Mouse (Mus musculus) cerebellum, adult 2 months (tissue): ENCODE measurements around the gene Def8. TPM values are rescaled to one million over a fixed set of nuclear protein-coding genes. Genes with fewer than 3 reads are reported as not detected.

Experiments used
- DNase-seq, 2 experiments: peaks; one replicate each; pipeline ENCODE4 v3.0.0; 2021
- H3K27ac ChIP-seq: fragments of 200-500 bp; 2 replicates; pipeline ENCODE4 v1.5.1; 2012; ENCODE audit warnings: low read length, control low read depth, inconsistent platforms; ENCODE audit not compliant: insufficient read depth
- H3K27me3 ChIP-seq: fragments of 200-500 bp; 2 replicates; pipeline ENCODE4 v1.6.1; 2012; ENCODE audit warnings: inconsistent platforms, mild to moderate bottlenecking, low read length, moderate library complexity; ENCODE audit not compliant: control insufficient read depth, insufficient read depth
- H3K4me1 ChIP-seq: fragments of 200-500 bp; 2 replicates; pipeline ENCODE4 v1.6.1; 2011; ENCODE audit warnings: low read length; ENCODE audit not compliant: control insufficient read depth, insufficient read depth
- H3K4me3 ChIP-seq: fragments of 200-500 bp; replicated peaks from 2 replicates; pipeline ENCODE3; 2011; ENCODE audit warnings: mild to moderate bottlenecking, low read depth, low read length, control low read depth; ENCODE audit not compliant: insufficient read depth
- CTCF ChIP-seq: fragments of 200-500 bp; IDR thresholded peaks from 2 replicates; pipeline ENCODE4 v1.5.1; 2011; ENCODE audit warnings: low read depth, mild to moderate bottlenecking, control low read depth, low read length, moderate library complexity, borderline replicate concordance; ENCODE audit not compliant: insufficient read depth
- POLR2A ChIP-seq: fragments of 200-500 bp; IDR thresholded peaks from 2 replicates; pipeline ENCODE4 v1.6.1; 2011; ENCODE audit warnings: low read length, control low read depth, borderline replicate concordance; ENCODE audit not compliant: insufficient read depth
- WGBS: fragments of 180-500 bp; shearing (Covaris S2); methylation state at CpG from one replicate; pipeline ENCODE4 v1.1.7; 2018; 5-methylcytosine and 5-hydroxymethylcytosine counted together
- polyA plus RNA-seq: library from polyadenylated mRNA; depleted of rRNA; stranded (reverse); fragments of >200 nt; gene quantifications from 2 replicates; pipeline ENCODE4 v1.2.3, GENCODE M21; 2012

The Def8 gene
- polyA plus RNA-seq, 1 experiment: 73.4 TPM

DNA sequence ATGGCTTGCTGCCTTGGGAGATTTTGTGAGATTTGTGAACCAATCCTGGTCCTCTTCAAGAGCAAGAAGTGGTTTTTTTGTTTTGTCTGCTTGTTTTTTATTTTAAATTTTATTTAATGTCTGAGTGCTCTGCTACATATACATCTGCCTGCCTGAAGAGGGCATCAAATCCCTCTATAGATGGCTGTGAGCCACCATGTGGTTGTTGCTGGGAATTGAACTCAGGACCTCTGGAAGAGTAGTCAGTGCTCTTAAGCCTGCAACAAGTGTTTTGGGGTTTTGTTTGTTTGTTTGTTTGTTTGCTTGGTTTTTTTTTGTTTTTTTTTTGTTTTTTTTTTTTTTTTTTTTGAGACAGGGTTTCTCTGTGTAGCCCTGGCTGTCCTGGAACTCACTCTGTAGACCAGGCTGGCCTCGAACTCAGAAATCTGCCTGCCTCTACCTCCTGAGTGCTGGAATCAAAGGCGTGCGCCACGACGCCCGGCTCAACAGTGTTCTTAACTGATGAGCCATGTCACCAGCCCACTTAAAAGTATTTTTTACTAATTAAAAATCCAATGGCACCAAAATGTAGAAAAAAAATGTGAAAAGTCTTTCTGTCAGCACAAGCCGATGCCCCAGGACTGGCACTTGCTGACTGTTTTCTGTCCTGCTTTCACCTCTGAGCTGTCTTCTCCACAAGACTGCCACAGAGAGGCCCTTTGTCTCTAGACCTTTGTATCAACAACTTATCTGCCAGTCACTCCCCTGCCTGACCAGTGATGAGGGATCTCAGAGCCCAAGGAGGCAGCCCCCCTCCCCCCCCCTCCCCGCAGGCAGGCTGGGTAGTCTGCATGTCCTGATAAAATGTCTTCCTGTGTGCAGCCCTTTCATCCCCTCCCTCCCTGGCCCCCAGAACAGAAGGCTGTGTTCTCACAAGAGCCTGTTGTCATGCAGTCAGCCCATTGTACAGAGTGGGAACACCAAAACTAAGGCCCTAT, 7.1 kb upstream of the Def8 start:
- WGBS: 78% methylated on average over 8 of the region's 8 CpGs
- no peak overlapping the region for H3K4me3 ChIP-seq
- H3K4me1 ChIP-seq: peaks cover 15% of the 10 kb centered on the region
- DNase-seq: no peak
- TF ChIP-seq POLR2A (no peak), CTCF (no peak)
- no peaks in the 10 kb centered on the region for H3K27me3 ChIP-seq
- H3K27ac ChIP-seq: no peak overlapping the region; the same call in 1 of the 2 replicates

- TF ChIP-seq POLR2A (no peak), CTCF (no peak)
Observed at GRCm38 (mm10) chr8:123416944-123417555, 6.3 kb upstream of the Def8 start.

DNA sequence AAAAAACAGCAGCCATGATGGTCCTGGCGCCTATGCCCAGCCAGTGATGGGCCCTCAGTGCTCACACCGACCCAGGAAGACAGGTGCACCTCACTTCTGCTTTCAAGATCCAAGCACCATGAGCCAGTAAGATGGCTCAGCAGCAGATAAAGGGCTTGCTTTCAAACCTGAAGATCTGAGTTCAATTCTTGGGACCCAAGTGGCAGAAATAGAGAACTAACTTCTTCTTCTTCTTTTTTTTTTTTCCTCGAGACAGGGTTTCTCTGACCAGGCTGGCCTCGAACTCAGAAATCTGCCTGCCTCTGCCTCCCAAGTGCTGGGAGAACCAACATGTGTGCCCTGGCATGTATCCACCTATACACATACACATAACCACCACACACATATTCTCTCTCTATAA, 3.6 kb upstream of the Def8 start:
- H3K27me3 ChIP-seq: no peaks in the 10 kb centered on the region
- no peak overlapping the region for H3K4me3 ChIP-seq
- peaks cover 15% of the 10 kb centered on the region for H3K4me1 ChIP-seq
- WGBS: 85% methylated on average over 4 of the region's 4 CpGs
- H3K27ac ChIP-seq: no peak overlapping the region
- DNase-seq: no peak
- TF ChIP-seq POLR2A (no peak), CTCF (no peak)

More at GRCm38 (mm10) chr8:123416944-123417555, 6.3 kb upstream of the Def8 start:
- DNase-seq: no peak
- Histone ChIP-seq H3K27ac (peak overlapping the region; percentile 0; the same call in 1 of the 2 replicates), H3K27me3 (no peaks in the 10 kb centered on the region), H3K4me1 (peaks cover 15% of the 10 kb centered on the region), H3K4me3 (no peak overlapping the region)
- WGBS: 57% methylated on average over 8 of the region's 8 CpGs

DNA sequence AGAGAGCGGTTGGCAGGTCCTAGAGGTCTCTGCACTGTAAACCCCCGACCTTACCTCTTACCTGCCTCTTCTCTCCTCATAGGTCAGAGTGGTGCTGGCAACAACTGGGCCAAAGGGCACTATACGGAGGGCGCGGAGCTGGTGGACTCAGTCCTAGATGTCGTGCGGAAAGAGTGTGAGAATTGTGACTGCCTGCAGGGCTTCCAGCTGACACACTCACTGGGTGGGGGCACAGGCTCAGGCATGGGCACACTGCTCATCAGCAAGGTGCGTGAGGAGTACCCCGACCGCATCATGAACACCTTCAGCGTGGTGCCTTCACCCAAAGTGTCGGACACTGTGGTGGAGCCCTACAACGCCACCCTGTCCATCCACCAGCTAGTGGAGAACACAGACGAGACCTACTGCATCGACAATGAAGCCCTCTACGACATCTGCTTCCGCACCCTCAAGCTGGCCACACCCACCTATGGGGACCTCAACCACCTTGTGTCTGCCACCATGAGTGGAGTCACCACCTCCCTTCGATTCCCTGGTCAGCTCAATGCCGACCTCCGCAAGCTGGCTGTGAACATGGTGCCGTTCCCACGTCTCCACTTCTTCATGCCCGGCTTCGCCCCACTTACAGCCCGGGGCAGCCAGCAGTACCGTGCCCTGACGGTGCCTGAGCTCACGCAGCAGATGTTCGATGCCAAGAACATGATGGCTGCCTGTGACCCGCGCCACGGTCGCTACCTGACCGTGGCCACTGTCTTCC, 2.6 kb upstream of the Def8 start:
- no peak for TF ChIP-seq CTCF
- TF ChIP-seq POLR2A: no peak
- peaks cover 19% of the 10 kb centered on the region for H3K4me1 ChIP-seq

DNA sequence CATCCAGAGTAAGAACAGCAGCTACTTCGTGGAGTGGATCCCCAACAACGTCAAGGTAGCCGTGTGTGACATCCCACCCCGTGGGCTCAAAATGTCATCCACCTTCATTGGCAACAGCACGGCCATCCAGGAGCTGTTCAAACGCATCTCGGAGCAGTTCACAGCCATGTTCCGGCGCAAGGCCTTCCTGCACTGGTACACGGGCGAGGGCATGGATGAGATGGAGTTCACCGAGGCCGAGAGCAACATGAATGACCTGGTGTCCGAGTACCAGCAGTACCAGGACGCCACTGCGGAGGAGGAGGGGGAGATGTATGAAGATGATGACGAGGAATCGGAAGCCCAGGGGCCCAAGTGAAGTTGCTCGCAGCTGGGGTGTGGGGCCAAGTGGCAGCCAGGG, 2.0 kb upstream of the Def8 start:
- TF ChIP-seq POLR2A: no peak
- no peak for TF ChIP-seq CTCF
- Histone ChIP-seq H3K27ac (no peak overlapping the region), H3K4me3 (no peak overlapping the region), H3K27me3 (no peaks in the 10 kb centered on the region), H3K4me1 (peaks cover 19% of the 10 kb centered on the region)
- no peak for DNase-seq
- 90% methylated on average over 19 of the region's 19 CpGs for WGBS

More for the DNA sequence above, 2.6 kb upstream of the Def8 start:
- WGBS: 88% methylated on average over 34 of the region's 34 CpGs
- no peaks in the 10 kb centered on the region for H3K27me3 ChIP-seq
- DNase-seq: peak in 1 of 2 experiments; percentile 20
- no peak overlapping the region for H3K27ac ChIP-seq
- H3K4me3 ChIP-seq: no peak overlapping the region

DNA sequence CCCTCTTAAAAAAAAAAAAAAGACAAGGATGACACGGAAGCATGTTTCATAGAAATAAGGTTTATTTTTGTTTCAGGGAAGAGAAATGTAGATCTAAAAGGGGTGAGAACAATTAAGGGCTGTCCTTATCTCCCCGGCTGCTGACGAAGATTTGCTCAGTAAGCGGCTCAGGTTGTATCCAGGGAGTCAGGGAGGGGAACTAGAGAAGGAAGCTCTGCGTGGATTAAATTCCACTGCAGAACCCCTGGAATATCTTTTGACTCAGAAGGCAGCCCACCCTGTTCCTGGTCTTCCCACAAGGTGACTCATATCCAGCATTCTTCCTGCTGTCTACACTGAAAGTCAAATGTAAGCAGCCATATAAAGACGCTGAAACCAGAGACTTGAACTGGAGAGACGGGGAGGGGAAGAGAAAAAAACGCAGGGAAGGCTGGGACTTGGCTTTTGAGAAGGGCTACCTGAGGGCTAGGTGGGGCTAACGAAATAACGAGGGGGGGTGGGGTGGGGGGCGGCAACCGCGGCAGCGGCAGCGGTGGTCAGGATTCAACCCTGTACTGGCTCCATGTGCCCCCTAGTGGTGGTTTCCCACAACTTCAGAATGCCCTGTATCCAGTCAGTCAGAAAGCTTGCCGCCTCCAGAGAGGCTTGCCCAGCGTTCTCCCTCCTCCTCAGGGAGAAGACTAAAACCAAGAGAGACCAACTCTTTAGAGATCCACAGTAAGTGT, 1.1 kb upstream of the Def8 start:
- no peak for TF ChIP-seq POLR2A
- peak; percentile 65 for TF ChIP-seq CTCF
- WGBS: 20% methylated on average over 17 of the region's 17 CpGs
- Histone ChIP-seq H3K27ac (peak overlapping the region; percentile 73), H3K4me1 (peaks cover 24% of the 10 kb centered on the region), H3K27me3 (no peaks in the 10 kb centered on the region), H3K4me3 (peak overlapping the region; percentile 42)
- DNase-seq: peak; percentile 81

- WGBS: 24% methylated on average over 3 of the region's 3 CpGs
- Histone ChIP-seq H3K4me3 (peak overlapping the region; percentile 7), H3K27me3 (no peaks in the 10 kb centered on the region), H3K27ac (peak overlapping the region; percentile 73), H3K4me1 (peaks cover 24% of the 10 kb centered on the region)
- TF ChIP-seq CTCF: no peak
- TF ChIP-seq POLR2A: no peak
- DNase-seq: no peak
Observed at GRCm38 (mm10) chr8:123422781-123423159, 557 bp upstream of the Def8 start.
